Mouse (Mus musculus): Measurements from ENCODE around the gene Ehd2.
"Not testable (repeated sequence)": the region's sequence is repeated elsewhere in the genome, so short reads cannot be mapped to it uniquely, and the experiment has no call there.

Ehd2 gene

GRCm38 (mm10) chr7:15947653-15948260, 19.6 kb downstream of the Ehd2 start:
- DNase-seq (ENCODE audit: low read depth, low spot score) = no peak

GRCm38 (mm10) chr7:15945721-15946536, 21.4 kb downstream of the Ehd2 start, which contains the start of gene Nop53:
Gene Nop53, minus strand, starts transcription at chr7:15946074.
- peak; percentile 98 for DNase-seq (ENCODE audit: low read depth, low spot score)

- no peak for DNase-seq (ENCODE audit: low read depth, low spot score)
Observed at GRCm38 (mm10) chr7:15945211-15945610, 22.2 kb downstream of the Ehd2 start.

GRCm38 (mm10) chr7:15944311-15944710, 23.1 kb downstream of the Ehd2 start:
- no peak for DNase-seq (ENCODE audit: low read depth, low spot score)

- no peak for DNase-seq (ENCODE audit: low read depth, low spot score)
Observed at GRCm38 (mm10) chr7:15938621-15939020, 28.7 kb downstream of the Ehd2 start.

GRCm38 (mm10) chr7:15937491-15937890, 29.9 kb downstream of the Ehd2 start:
- no peak for DNase-seq (ENCODE audit: low read depth, low spot score)

- no peak for DNase-seq (ENCODE audit: low read depth, low spot score)
Observed at GRCm38 (mm10) chr7:15933437-15934359, 33.7 kb downstream of the Ehd2 start.

- DNase-seq (ENCODE audit: low read depth, low spot score) = no peak
Observed at GRCm38 (mm10) chr7:15931635-15932034, 35.7 kb downstream of the Ehd2 start.

GRCm38 (mm10) chr7:15930543-15930942, 36.8 kb downstream of the Ehd2 start:
- no peak for DNase-seq (ENCODE audit: low read depth, low spot score)

GRCm38 (mm10) chr7:15929910-15930309, 37.5 kb downstream of the Ehd2 start:
- peak; percentile 47 for DNase-seq (ENCODE audit: low read depth, low spot score)

GRCm38 (mm10) chr7:15922220-15922773, 45.1 kb downstream of the Ehd2 start, which contains the start of gene Selenow:
Gene Selenow, minus strand, starts transcription at chr7:15922402.
- peak; percentile 94 for DNase-seq (ENCODE audit: low read depth, low spot score)

GRCm38 (mm10) chr7:15921796-15922195, 45.6 kb downstream of the Ehd2 start:
- DNase-seq (ENCODE audit: low read depth, low spot score) = peak; percentile 68

GRCm38 (mm10) chr7:15920645-15921190, 46.6 kb downstream of the Ehd2 start:
- no peak for DNase-seq (ENCODE audit: low read depth, low spot score)

GRCm38 (mm10) chr7:15919947-15920346, 47.4 kb downstream of the Ehd2 start:
- DNase-seq (ENCODE audit: low read depth, low spot score) = no peak

- DNase-seq (ENCODE audit: low read depth, low spot score) = no peak
Observed at GRCm38 (mm10) chr7:15918371-15918770, 49.0 kb downstream of the Ehd2 start.

GRCm38 (mm10) chr7:15916996-15917395, 50.4 kb downstream of the Ehd2 start:
- DNase-seq (ENCODE audit: low read depth, low spot score) = no peak

GRCm38 (mm10) chr7:15916134-15916723, 51.1 kb downstream of the Ehd2 start:
- DNase-seq (ENCODE audit: low read depth, low spot score) = no peak

- DNase-seq (ENCODE audit: low read depth, low spot score) = not testable (repeated sequence)
Observed at GRCm38 (mm10) chr7:15915695-15916094, 51.7 kb downstream of the Ehd2 start.

- no peak for DNase-seq (ENCODE audit: low read depth, low spot score)
Observed at GRCm38 (mm10) chr7:15914751-15915150, 52.6 kb downstream of the Ehd2 start.

GRCm38 (mm10) chr7:15914252-15914651, 53.1 kb downstream of the Ehd2 start:
- peak; percentile 58 for DNase-seq (ENCODE audit: low read depth, low spot score)

GRCm38 (mm10) chr7:15912183-15912582, 55.2 kb downstream of the Ehd2 start:
- DNase-seq (ENCODE audit: low read depth, low spot score) = peak; percentile 92
